Mouse (Mus musculus) liver, adult 2 months (tissue): ENCODE results near the gene Zscan26.

ENCODE experiments used
- CTCF ChIP-seq: fragments of 200-500 bp; IDR thresholded peaks from 2 replicates; pipeline ENCODE4 v1.5.1; 2011; ENCODE audit warnings: low read depth, low read length, control low read depth
- POLR2A ChIP-seq: fragments of 200-500 bp; IDR thresholded peaks from 2 replicates; pipeline ENCODE4 v1.6.1; 2011; ENCODE audit warnings: low read length, control low read depth; ENCODE audit not compliant: insufficient read depth; ENCODE audit errors: extremely low read depth

- TF ChIP-seq POLR2A = no peak
- TF ChIP-seq CTCF = no peak
Measured at GRCm38 (mm10) chr13:21453042-21453441, 488 bp downstream of the Zscan26 start.
